Mouse (Mus musculus) midbrain, embryonic 10.5 days (tissue): ENCODE measurements around the gene Ces1d. TPM values are rescaled to one million over a fixed set of nuclear protein-coding genes. Genes with fewer than 3 reads are reported as not detected.
"Not testable (repeated sequence)": the region's sequence is repeated elsewhere in the genome, so short reads cannot be mapped to it uniquely, and the experiment has no call there.

ENCODE experiments used
- DNase-seq: peaks from one replicate; pipeline ENCODE4 v3.0.0-alpha.2; 2017; ENCODE audit warnings: low spot score
- H3K27ac ChIP-seq: fragments of 300-500 bp; sonication (generic); replicated peaks from 2 replicates; pipeline ENCODE4 v1.5.1; 2016; ENCODE audit warnings: mild to moderate bottlenecking
- H3K27me3 ChIP-seq: fragments of 300-500 bp; sonication (generic); 2 replicates; pipeline ENCODE4 v1.6.1; 2016; ENCODE audit warnings: low read depth, mild to moderate bottlenecking; ENCODE audit not compliant: poor library complexity, severe bottlenecking
- H3K36me3 ChIP-seq: fragments of 300-500 bp; sonication (generic); 2 replicates; pipeline ENCODE4 v1.6.1; 2016; ENCODE audit warnings: mild to moderate bottlenecking, moderate library complexity
- H3K4me1 ChIP-seq: fragments of 300-500 bp; sonication (generic); 2 replicates; pipeline ENCODE4 v1.6.1; 2016
- H3K4me3 ChIP-seq: fragments of 300-500 bp; sonication (generic); 2 replicates; pipeline ENCODE4 v1.5.1; 2016; ENCODE audit warnings: mild to moderate bottlenecking, moderate library complexity
- H3K9me3 ChIP-seq: fragments of 300-500 bp; sonication (generic); replicated peaks from 2 replicates; pipeline ENCODE4 v1.6.1; 2016; ENCODE audit warnings: mild to moderate bottlenecking
- WGBS: fragments of 180-500 bp; shearing (Covaris S2); methylation state at CpG from one replicate; pipeline ENCODE4 v1.1.7; 2016; 5-methylcytosine and 5-hydroxymethylcytosine counted together
- polyA plus RNA-seq: library from polyadenylated mRNA; unstranded; fragments of >200 nt; fragmentation: Nextera tagmentation; extraction: Ambion mirVana; gene quantifications from 2 replicates; pipeline ENCODE4 v1.2.1, GENCODE M21; 2016

The Ces1d gene
- polyA plus RNA-seq, result 0.11 TPM in 1 of 2 replicates, not detected in the other

DNA sequence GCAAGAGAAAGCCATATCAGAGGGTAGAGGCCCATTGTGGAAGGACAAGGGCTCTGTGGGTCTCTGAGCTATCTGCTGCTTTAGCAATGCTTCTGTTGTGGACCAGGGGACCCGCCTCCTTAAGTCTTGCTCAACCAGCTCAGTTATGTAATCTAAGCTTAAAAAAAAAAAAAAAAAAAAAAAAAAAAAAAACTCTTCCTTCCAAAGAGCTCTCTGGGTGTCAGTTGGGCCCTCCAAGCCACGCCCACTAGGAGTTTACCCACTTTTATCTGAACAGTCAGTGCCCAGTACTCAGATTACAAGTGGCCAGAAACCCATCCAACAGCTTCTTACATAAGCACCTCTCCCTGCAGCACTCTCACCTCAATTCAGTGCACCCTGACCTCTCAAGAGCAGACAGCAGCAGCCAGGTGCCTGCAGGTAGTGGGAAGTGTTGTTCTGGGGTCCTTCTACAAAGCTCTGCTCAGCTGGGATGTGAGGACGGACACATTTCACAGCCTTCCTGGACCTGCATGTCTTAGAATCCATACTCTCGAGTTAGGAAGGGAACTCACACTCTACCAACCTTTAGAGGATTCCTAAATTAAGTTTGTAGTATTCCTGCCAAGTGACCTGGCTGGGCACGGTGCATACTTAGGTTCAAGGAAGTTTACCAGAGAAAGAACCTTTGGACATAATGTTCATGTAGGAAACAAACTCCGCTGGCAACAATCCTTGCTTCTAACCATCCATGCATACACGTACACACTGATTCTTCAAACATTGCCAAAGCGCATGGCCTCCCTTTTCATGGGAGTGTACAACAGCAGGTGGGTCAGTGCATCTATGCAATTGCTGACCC is at the start of gene Ces1d:
Ces1d (minus strand) TSS at position 154 of the 841 bp plus-strand sequence.
- no peaks in the 10 kb centered on the region for H3K27me3 ChIP-seq
- no peaks in the 10 kb centered on the region for H3K4me1 ChIP-seq
- H3K9me3 ChIP-seq, result no peaks in the 10 kb centered on the region
- H3K27ac ChIP-seq, result no peak within 1 kb of the TSS
- no peak for DNase-seq
- H3K36me3 ChIP-seq, result no peaks in the 10 kb centered on the region
- 86% methylated on average over 8 of the region's 8 CpGs for WGBS
- H3K4me3 ChIP-seq, result no peak within 1 kb of the TSS

DNA sequence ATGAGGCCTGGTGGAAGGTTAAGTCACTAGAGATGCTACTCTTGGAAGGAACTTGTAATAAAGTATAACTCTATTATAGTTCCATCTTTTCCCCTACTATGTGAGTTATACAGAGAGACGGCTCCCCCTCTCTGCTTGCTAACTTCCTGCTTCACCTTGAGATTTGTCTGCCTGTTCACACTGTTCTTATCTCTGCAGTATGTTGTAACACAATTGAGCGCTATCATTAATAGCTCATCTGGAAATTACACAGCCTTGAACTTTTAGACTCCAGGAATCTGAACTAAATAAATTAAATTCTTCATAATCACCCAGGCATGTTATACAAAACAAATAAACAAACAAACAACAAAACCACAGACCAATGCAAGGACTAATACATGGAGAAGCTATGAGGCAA is 48.4 kb upstream of the Ces1d start:
- DNase-seq, result no peak
- no peak overlapping the region for H3K4me3 ChIP-seq
- no peaks in the 10 kb centered on the region for H3K4me1 ChIP-seq
- no peaks in the 10 kb centered on the region for H3K9me3 ChIP-seq
- H3K27me3 ChIP-seq, result no peaks in the 10 kb centered on the region
- H3K36me3 ChIP-seq, result no peaks in the 10 kb centered on the region
- 88% methylated on average over 2 of the region's 2 CpGs for WGBS
- no peak overlapping the region for H3K27ac ChIP-seq

DNA sequence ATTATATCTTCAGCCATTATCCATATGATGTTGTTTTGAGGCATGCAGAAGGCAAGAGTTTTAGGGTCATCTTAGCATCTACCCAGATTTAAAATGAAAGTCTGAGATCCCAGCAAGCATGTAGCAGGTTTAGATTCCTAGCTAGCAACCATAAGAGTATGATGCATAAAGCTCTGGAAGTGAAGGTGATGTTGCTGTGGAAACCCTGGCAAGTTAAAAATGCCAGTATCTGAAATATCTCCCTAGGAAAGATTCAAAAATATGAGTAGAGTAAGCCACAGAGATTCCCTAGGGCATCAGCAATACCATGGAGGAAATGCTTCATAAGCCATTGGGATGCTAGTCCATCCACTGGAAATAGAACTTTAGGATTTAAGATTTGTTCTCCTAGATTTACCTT is 42.2 kb upstream of the Ces1d start:
- no peak overlapping the region for H3K4me3 ChIP-seq
- 0 out of 2 replicates have a peak, but pooled peaks cover 2% of the 10 kb centered on the region for H3K4me1 ChIP-seq
- no peak for DNase-seq
- H3K9me3 ChIP-seq, result no peaks in the 10 kb centered on the region
- H3K36me3 ChIP-seq, result no peaks in the 10 kb centered on the region
- no peak overlapping the region for H3K27ac ChIP-seq
- no peaks in the 10 kb centered on the region for H3K27me3 ChIP-seq

DNA sequence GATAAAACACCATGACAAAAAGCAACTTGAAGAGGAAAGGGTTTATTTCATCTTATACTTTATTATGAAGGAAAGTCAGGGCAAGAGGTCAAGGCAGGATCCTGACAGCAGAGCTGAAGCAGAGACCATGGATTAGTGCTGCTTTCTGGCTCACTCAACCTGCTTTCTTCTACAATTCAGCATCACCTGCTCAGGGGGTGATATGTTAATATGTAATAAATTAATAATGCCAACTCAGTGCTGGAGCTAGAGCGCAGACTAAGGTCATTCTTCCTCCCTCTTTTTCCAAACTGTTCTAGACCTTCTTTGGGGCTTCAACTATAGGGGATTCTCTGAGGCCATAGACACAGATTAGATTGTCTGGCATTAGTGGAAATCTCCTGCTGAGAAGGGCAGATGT is 38.0 kb upstream of the Ces1d start:
- DNase-seq, result no peak
- Histone ChIP-seq H3K4me1 (0 out of 2 replicates have a peak, but pooled peaks cover 2% of the 10 kb centered on the region), H3K9me3 (no peaks in the 10 kb centered on the region), H3K27ac (no peak overlapping the region), H3K36me3 (no peaks in the 10 kb centered on the region), H3K27me3 (no peaks in the 10 kb centered on the region), H3K4me3 (no peak overlapping the region)
- 94% methylated on average over 1 of the region's 1 CpGs for WGBS

DNA sequence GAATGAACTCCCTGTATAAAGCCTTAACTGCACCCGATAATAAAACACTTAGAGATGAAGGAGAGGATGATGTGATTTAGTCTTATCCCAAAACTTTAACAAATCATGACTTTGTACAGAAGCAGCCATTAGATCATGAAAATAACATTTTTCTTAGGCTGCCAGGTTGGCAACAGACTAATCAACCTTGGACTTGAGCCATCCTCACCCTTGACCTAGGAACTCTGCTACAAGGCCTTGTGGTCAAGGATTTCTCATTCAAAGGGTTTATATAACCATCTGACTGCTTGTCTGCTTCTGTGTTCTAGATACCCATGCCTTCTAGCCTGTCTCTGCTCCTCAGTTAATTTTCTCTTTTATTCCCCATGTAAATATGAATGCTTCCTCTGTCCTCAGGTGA is 37.1 kb upstream of the Ces1d start:
- 98% methylated on average over 1 of the region's 1 CpGs for WGBS
- no peaks in the 10 kb centered on the region for H3K9me3 ChIP-seq
- H3K36me3 ChIP-seq, result no peaks in the 10 kb centered on the region
- DNase-seq, result no peak
- H3K4me1 ChIP-seq, result 0 out of 2 replicates have a peak, but pooled peaks cover 2% of the 10 kb centered on the region
- no peak overlapping the region for H3K27ac ChIP-seq
- no peak overlapping the region for H3K4me3 ChIP-seq
- H3K27me3 ChIP-seq, result no peaks in the 10 kb centered on the region

DNA sequence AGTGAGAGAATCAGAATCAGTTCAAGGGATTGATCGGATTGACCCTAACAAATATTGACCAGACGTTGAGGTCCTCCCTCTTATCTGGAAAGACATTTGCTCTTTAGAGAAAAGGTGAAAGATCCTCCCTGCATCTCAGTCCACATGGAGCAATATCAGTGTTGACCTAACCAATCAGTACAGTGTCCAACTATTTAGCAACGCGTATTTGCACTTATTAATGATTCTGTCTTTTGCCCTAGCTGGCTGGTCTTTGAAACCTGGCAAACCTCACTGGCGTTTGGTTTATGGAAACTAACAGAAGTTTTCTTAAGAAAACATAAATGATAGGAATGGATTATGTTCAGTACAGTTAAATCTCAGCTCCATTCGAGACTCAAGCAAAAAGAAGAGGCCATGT is 36.4 kb upstream of the Ces1d start:
- WGBS, result 93% methylated on average over 6 of the region's 6 CpGs

DNA sequence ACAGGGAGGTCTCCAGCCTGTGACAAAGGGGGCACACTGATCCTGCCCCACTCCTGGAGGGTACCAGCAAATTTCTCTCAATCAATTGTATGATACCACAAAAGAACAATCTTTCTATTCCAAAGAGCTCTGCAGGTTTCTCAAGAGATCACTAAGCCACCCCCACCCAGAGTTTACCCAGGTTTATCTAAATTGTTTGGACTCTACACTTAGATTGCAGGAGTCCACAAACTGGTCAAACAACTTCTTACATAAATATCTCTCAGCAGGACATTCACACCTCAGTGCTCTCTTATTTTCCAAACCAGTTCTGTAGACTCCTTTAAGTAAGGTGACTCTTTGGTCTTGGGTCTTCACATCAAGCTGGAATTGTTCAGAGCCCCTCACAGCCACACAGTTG is 31.8 kb upstream of the Ces1d start, which contains the start of gene Ces1e:
Ces1e (minus strand) TSS at position 174 of the 400 bp plus-strand sequence.
- H3K27me3 ChIP-seq, result no peaks in the 10 kb centered on the region
- H3K36me3 ChIP-seq, result no peaks in the 10 kb centered on the region
- no peak within 1 kb of the TSS for H3K4me3 ChIP-seq
- no peak for DNase-seq
- H3K4me1 ChIP-seq, result no peaks in the 10 kb centered on the region
- H3K9me3 ChIP-seq, result no peaks in the 10 kb centered on the region
- H3K27ac ChIP-seq, result no peak within 1 kb of the TSS

More for the DNA sequence above, 36.4 kb upstream of the Ces1d start:
- Histone ChIP-seq H3K27me3 (no peaks in the 10 kb centered on the region), H3K4me1 (0 out of 2 replicates have a peak, but pooled peaks cover 2% of the 10 kb centered on the region), H3K36me3 (no peaks in the 10 kb centered on the region), H3K9me3 (no peaks in the 10 kb centered on the region), H3K4me3 (no peak overlapping the region), H3K27ac (no peak overlapping the region)
- DNase-seq, result no peak

DNA sequence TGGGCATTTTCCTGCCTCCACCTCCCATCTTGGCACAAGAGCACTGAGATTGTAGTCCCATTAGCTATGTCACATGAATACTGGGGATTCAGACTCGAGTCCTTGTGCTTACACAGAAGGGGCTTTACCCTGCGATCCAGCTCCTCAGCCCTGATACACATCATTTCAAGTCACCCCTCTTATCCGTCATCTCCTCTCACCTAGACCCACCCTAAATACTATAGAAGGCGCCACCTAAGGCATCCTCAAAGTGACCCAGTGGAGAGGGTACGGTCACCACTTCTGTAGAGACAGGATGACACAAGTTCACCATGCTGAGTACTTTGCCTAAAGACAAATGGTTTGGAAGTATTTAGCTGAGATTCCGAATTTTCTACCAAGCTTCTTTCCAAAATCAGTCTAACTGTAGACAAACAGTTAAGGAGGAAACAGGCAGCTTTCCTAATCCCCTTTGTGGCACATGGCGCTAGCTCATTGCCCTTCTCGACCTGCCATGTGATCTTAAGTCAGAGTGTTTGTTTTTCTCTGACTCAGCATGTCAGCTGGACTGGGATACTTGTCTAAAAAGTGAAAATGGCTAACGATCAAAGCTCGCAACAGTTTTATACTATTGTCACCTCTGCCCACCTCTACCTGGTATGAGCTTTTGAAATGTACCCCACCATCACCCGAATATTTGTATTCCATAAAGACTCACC is 31.2 kb upstream of the Ces1d start:
- 69% methylated on average over 11 of the region's 11 CpGs for WGBS
- Histone ChIP-seq H3K27ac (no peak overlapping the region), H3K9me3 (no peaks in the 10 kb centered on the region), H3K36me3 (no peaks in the 10 kb centered on the region), H3K4me3 (no peak overlapping the region), H3K4me1 (no peaks in the 10 kb centered on the region), H3K27me3 (no peaks in the 10 kb centered on the region)
- DNase-seq, result no peak

DNA sequence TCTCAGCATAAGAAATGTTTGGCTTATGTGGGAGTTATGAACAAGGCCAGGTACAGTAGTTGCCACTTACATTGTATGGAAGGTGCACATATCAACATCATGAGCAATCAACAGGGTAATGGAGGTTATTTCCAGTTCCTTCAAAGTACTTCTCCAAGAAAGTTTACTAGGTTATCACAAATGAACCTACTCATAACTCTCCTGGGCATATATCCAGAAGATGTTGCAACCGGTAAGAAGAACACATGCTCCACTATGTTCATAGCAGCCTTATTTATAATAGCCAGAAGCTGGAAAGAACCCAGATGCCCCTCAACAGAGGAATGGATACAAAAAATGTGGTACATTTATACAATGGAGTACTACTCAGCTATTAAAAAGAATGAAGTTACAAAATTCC is 28.8 kb upstream of the Ces1d start:
- not testable (repeated sequence) for H3K27ac ChIP-seq, H3K4me1 ChIP-seq, H3K36me3 ChIP-seq, H3K27me3 ChIP-seq, H3K4me3 ChIP-seq, DNase-seq, H3K9me3 ChIP-seq
- 100% methylated on average over 1 of the region's 1 CpGs for WGBS

DNA sequence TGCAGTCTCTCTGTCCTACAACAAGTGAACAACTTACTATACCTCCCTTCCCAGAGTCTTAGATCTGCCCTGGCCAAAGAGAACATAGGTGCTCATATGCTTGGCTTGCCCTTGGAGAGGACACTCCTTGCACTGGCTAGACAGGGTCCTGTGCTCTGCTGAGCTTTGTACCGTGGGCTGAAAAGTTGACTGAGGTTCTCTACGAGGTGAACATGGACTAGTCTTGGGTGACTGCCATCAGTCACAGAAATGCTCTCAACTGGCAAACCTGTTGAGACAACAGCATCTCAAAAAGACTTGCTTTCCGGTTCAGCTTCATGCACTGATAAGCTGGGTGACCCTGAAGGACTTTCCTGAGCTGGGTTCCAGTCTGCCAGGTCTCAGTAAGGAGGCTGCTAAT is 24.3 kb upstream of the Ces1d start:
- Histone ChIP-seq H3K4me3 (no peak overlapping the region), H3K4me1 (no peaks in the 10 kb centered on the region), H3K27me3 (no peaks in the 10 kb centered on the region), H3K27ac (no peak overlapping the region), H3K9me3 (no peaks in the 10 kb centered on the region), H3K36me3 (no peaks in the 10 kb centered on the region)
- WGBS, result 85% methylated on average over 3 of the region's 3 CpGs
- no peak for DNase-seq

DNA sequence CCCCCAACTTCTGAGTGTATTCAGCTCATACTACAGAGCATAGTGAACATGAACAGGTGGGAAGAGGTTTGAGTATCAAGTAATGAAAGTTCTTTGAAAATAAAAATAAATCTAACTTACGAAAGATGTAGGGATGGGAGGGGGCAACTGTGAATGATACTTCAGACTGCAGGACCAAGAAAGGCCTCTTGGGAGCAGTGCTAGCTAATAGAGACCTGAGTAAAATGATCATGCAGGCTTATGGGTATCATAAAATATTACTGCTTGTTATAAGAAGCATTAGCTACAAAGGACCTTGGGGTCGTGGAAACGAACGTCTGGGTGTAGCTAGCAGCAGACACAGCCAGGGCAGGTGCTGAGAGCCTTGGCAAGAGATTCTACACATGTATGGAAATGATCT is 20.2 kb upstream of the Ces1d start:
- 90% methylated on average over 4 of the region's 4 CpGs for WGBS
- H3K27me3 ChIP-seq, result no peaks in the 10 kb centered on the region

DNA sequence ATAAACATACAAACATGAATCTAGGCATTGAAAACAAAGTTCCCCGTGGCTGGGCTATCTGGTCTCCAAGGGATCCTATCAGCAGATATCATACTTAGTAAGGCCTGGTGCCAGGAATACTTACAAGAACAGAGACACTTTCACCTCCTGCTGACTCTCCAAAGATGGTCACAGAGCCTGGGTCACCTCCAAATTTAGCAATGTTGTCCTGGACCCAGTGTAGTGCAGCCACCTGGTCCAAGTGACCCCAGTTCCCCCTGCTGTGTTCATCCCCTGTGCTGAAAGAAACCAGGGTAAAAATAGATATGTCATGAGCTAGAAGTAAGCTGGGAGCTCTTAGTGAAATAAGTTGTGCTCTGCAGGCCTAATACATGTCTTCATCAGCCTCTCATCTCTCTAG is 19.7 kb upstream of the Ces1d start:
- no peak overlapping the region for H3K27ac ChIP-seq
- H3K27me3 ChIP-seq, result no peaks in the 10 kb centered on the region
- H3K4me3 ChIP-seq, result no peak overlapping the region
- no peak for DNase-seq
- no peaks in the 10 kb centered on the region for H3K4me1 ChIP-seq
- H3K9me3 ChIP-seq, result no peaks in the 10 kb centered on the region
- H3K36me3 ChIP-seq, result no peaks in the 10 kb centered on the region
- WGBS, result 92% methylated on average over 1 of the region's 1 CpGs

More for the DNA sequence above, 20.2 kb upstream of the Ces1d start:
- Histone ChIP-seq H3K36me3 (no peaks in the 10 kb centered on the region), H3K9me3 (no peaks in the 10 kb centered on the region), H3K4me1 (no peaks in the 10 kb centered on the region), H3K27ac (no peak overlapping the region), H3K4me3 (no peak overlapping the region)
- DNase-seq, result no peak

DNA sequence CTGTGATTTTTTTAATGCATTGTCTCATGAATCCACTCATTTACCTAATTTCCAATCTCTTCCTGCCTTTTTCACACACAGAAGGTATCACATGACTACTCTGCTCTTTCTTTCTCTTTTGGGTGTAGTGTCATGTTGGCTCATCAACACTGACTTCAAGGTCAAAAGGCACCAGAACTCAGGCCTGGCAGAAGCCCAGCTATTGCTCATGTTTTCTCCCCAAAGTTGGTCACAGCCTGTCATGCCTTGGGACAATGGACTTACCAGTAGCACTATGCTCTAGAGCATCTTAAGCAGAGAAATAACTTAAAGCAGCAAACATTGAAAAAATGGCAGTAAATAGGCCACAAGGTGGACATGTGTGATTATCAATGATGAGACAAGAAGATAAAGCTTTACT is 13.5 kb upstream of the Ces1d start:
- no peak overlapping the region for H3K4me3 ChIP-seq
- no peaks in the 10 kb centered on the region for H3K36me3 ChIP-seq
- H3K4me1 ChIP-seq, result no peaks in the 10 kb centered on the region
- no peak overlapping the region for H3K27ac ChIP-seq
- DNase-seq, result no peak
- no peaks in the 10 kb centered on the region for H3K9me3 ChIP-seq
- H3K27me3 ChIP-seq, result no peaks in the 10 kb centered on the region
